Mouse (Mus musculus) ES-Bruce4 (cell line): ENCODE data around the gene Col11a2.

Source experiments
- CTCF ChIP-seq: IDR thresholded peaks from one replicate; pipeline ENCODE4 v1.8.1; 2011; ENCODE audit warnings: low read depth, low read length
- EP300 ChIP-seq: IDR thresholded peaks from 2 replicates; pipeline ENCODE4 v1.6.1; 2011; ENCODE audit warnings: low read depth, low read length; ENCODE audit not compliant: insufficient read depth
- POLR2A ChIP-seq: IDR thresholded peaks from one replicate; pipeline ENCODE4 v1.8.1; 2011; ENCODE audit warnings: low read length; ENCODE audit not compliant: insufficient read depth

GRCm38 (mm10) chr17:34037241-34037640 lies 2.0 kb upstream of the Col11a2 start:
- TF ChIP-seq EP300 (no peak), CTCF (no peak), POLR2A (no peak)
